Mouse (Mus musculus): Measurements from ENCODE around the gene Serpinb6a.

DNA sequence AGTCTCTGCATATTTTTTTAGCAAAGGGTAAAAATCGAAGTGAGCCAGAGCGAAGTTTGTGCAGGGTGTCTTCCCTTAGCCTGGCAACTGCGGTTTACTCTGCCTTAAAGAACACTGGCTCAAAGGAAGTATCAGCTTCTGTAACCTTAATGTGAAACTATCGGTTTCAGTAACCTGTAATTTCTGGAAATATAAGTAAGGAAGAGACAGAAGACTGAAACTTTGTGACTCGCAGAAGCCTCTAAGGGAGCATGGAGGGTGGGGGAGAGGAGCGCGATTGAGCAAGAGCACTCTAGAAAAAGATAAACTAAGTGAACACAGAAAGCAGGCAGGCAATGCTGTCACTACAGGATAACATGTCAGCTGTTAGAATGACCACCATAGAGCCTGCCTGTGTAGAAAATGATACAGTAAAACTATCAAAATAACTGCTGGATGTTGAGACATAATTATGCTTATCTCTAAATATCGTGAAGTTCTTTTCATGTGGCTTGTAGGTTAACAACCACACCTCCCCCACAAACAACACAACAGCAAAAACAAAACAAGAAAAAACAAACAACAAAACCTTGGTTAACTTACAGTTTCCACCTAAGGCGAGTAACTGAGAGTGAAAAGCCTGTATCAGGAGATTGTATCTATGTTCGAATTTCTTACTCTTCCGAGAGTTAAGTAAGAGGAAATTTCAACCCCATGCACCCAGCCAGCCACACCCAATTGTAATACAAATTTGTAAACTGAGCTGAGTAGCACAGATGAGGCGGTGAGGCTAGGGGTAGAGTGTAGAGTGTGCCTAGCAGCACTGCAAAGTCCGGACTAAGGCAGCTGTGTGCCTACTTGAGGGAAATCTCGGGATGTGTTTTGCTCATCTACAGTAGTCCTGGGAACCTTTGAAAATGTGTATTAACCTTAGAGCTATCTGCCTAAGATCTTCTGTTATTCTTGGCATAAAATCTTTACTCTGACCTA, 37.3 kb downstream of the Serpinb6a start:
- no peak for TF ChIP-seq CTCF (conservative IDR thresholded peaks at IDR 0.05; ENCODE audit: low read length)
- TF ChIP-seq NANOG (IDR thresholded peaks at IDR 0.05; ENCODE audit: borderline replicate concordance, low read length) = no peak
